11 mouse cellular contexts compared by ENCODE assay signal in genomic region chr5:54180640-54181326, GRCm38 (mm10).
DNase-seq lines count a peak whose midpoint lies in the region; ATAC-seq lines count a peak whose summit lies in the region.
"Had no signal": no experiment of that assay in that cellular context is flagged by ENCODE, and none has a peak within 500 bp of the region (broad histone marks: within the 10 kb centered on the region; RNA-seq: fewer than 3 reads in every experiment).

No protein-coding gene starts in this region.

- no peaks in the 10 kb centered on the region for H3K27me3 ChIP-seq in heart, embryonic 15.5 days
- no peaks in the 10 kb centered on the region for H3K27me3 ChIP-seq in midbrain, embryonic 12.5 days
- H3K27me3 ChIP-seq: liver, embryonic 15.5 days had no signal

- WGBS in heart, embryonic 15.5 days: 45% methylated on average over 10 of the region's 10 CpGs
- WGBS in midbrain, embryonic 12.5 days: 52% methylated on average over 10 of the region's 10 CpGs

- H3K36me3 ChIP-seq in heart, embryonic 15.5 days: no peaks in the 10 kb centered on the region
- H3K36me3 ChIP-seq in midbrain, embryonic 12.5 days: no peaks in the 10 kb centered on the region
- H3K36me3 ChIP-seq: liver, embryonic 15.5 days had no signal

- ATAC-seq in frontal cortex, adult (ENCODE audit: low TSS enrichment): 0 out of 2 replicates have a peak, but pooled peaks have one; percentile 23
- ATAC-seq in heart, embryonic 15.5 days (replicated peaks; ENCODE audit: insufficient number of reproducible peaks, insufficient read depth, low FRiP score, low read depth): peak; percentile 39; the same call in 1 of the 2 replicates
- peak; percentile 67 for ATAC-seq in midbrain, embryonic 12.5 days (ENCODE audit: low FRiP score, low read depth)
- no peak for ATAC-seq in erythroblast, adult 5-6 weeks (replicated peaks; ENCODE audit: low FRiP score, poor library complexity, severe bottlenecking)

- intact Hi-C loops in left cerebral cortex, postnatal 25 days (cut with DNase I): no loop called here

- no peak for DNase-seq in frontal cortex, postnatal 25 days (ENCODE audit: low spot score in 2 of 2)
- peak; percentile 33 for DNase-seq in embryo, embryonic 10 days (ENCODE audit: low spot score)
- DNase-seq in spleen, adult 12 weeks (ENCODE audit: low spot score): no peak
- DNase-seq in left cerebral cortex, postnatal 25 days (ENCODE audit: low spot score in 2 of 2): no peak
- DNase-seq: cerebellum, adult 9-10 months had no signal

- H3K4me3 ChIP-seq in heart, embryonic 15.5 days: no peak overlapping the region
- 0 out of 2 replicates have a peak overlapping the region, but pooled peaks have one; percentile 18 for H3K4me3 ChIP-seq in midbrain, embryonic 12.5 days
- H3K4me3 ChIP-seq: liver, embryonic 15.5 days had no signal

- no peaks in the 10 kb centered on the region for H3K9me3 ChIP-seq in heart, embryonic 15.5 days (replicated peaks)
- H3K9me3 ChIP-seq in midbrain, embryonic 12.5 days: no peaks in the 10 kb centered on the region
- H3K9me3 ChIP-seq: liver, embryonic 15.5 days had no signal

- no peak overlapping the region for H3K9ac ChIP-seq in heart, embryonic 15.5 days
- H3K9ac ChIP-seq in midbrain, embryonic 12.5 days (replicated peaks): no peak overlapping the region
- H3K9ac ChIP-seq: liver, embryonic 15.5 days had no signal

- peaks cover 28% of the 10 kb centered on the region for H3K4me1 ChIP-seq in heart, embryonic 15.5 days (replicated peaks)
- H3K4me1 ChIP-seq in midbrain, embryonic 12.5 days: peaks cover 16% of the 10 kb centered on the region

- H3K4me2 ChIP-seq in heart, embryonic 15.5 days: no peak overlapping the region
- H3K4me2 ChIP-seq in midbrain, embryonic 12.5 days (replicated peaks): peak overlapping the region; percentile 43
- H3K4me2 ChIP-seq: liver, embryonic 15.5 days had no signal

- H3K27ac ChIP-seq in heart, embryonic 15.5 days: peak overlapping the region; percentile 68
- peak overlapping the region; percentile 54 for H3K27ac ChIP-seq in midbrain, embryonic 12.5 days (replicated peaks)
- H3K27ac ChIP-seq: layer of hippocampus, adult 2 months; liver, embryonic 15.5 days had no signal
